Mouse (Mus musculus): ENCODE measurements around the gene Chml. TPM values are rescaled to one million over a fixed set of nuclear protein-coding genes. Genes with fewer than 3 reads are reported as not detected.

Gene Chml
- polyA plus RNA-seq, 1 experiment = 8.0 TPM

GRCm38 (mm10) chr1:175668666-175669405 is 23.9 kb downstream of the Chml start:
- DNase-seq = no peak
- no peak for TF ChIP-seq POLR2A (IDR thresholded peaks at IDR 0.05; ENCODE audit: borderline replicate concordance, extremely low read depth, low read depth, low read length)
- TF ChIP-seq CTCF (IDR thresholded peaks at IDR 0.05; ENCODE audit: insufficient read depth, low read length) = peak; percentile 24; the same call in 1 of the 2 replicates
- 66% methylated on average over 5 of the region's 5 CpGs for WGBS
- Histone ChIP-seq H3K4me3 (replicated peaks; ENCODE audit: extremely low read depth, low read depth, low read length) (no peak overlapping the region), H3K4me1 (ENCODE audit: control insufficient read depth, insufficient read depth, low read length) (no peaks in the 10 kb centered on the region)

GRCm38 (mm10) chr1:175659900-175660299 is 32.8 kb downstream of the Chml start:
- 79% methylated on average over 4 of the region's 4 CpGs for WGBS
- Histone ChIP-seq H3K4me1 (ENCODE audit: control insufficient read depth, insufficient read depth, low read length) (no peaks in the 10 kb centered on the region), H3K4me3 (replicated peaks; ENCODE audit: extremely low read depth, low read depth, low read length) (no peak overlapping the region)
- no peak for TF ChIP-seq CTCF (IDR thresholded peaks at IDR 0.05; ENCODE audit: insufficient read depth, low read length)
- no peak for TF ChIP-seq POLR2A (IDR thresholded peaks at IDR 0.05; ENCODE audit: borderline replicate concordance, extremely low read depth, low read depth, low read length)
- no peak for DNase-seq

- 86% methylated on average over 4 of the region's 4 CpGs for WGBS
- Histone ChIP-seq H3K4me3 (replicated peaks; ENCODE audit: extremely low read depth, low read depth, low read length) (no peak overlapping the region), H3K4me1 (ENCODE audit: control insufficient read depth, insufficient read depth, low read length) (no peaks in the 10 kb centered on the region)
- no peak for DNase-seq
- TF ChIP-seq CTCF (IDR thresholded peaks at IDR 0.05; ENCODE audit: insufficient read depth, low read length) (no peak), POLR2A (IDR thresholded peaks at IDR 0.05; ENCODE audit: borderline replicate concordance, extremely low read depth, low read depth, low read length) (no peak)
Observed at GRCm38 (mm10) chr1:175648615-175649014, 44.1 kb downstream of the Chml start.

- Histone ChIP-seq H3K4me1 (ENCODE audit: control insufficient read depth, insufficient read depth, low read length) (no peaks in the 10 kb centered on the region), H3K4me3 (replicated peaks; ENCODE audit: extremely low read depth, low read depth, low read length) (no peak overlapping the region)
- no peak for DNase-seq
- WGBS = 26% methylated on average over 9 of the region's 9 CpGs
- no peak for TF ChIP-seq POLR2A (IDR thresholded peaks at IDR 0.05; ENCODE audit: borderline replicate concordance, extremely low read depth, low read depth, low read length)
- TF ChIP-seq CTCF (IDR thresholded peaks at IDR 0.05; ENCODE audit: insufficient read depth, low read length) = no peak
Observed at GRCm38 (mm10) chr1:175646952-175647351, 45.7 kb downstream of the Chml start.

- Histone ChIP-seq H3K4me3 (replicated peaks; ENCODE audit: extremely low read depth, low read depth, low read length) (no peak overlapping the region), H3K4me1 (ENCODE audit: control insufficient read depth, insufficient read depth, low read length) (peaks cover 2% of the 10 kb centered on the region)
- WGBS = 53% methylated on average over 5 of the region's 5 CpGs
- DNase-seq = no peak
- TF ChIP-seq CTCF (IDR thresholded peaks at IDR 0.05; ENCODE audit: insufficient read depth, low read length) = no peak
- TF ChIP-seq POLR2A (IDR thresholded peaks at IDR 0.05; ENCODE audit: borderline replicate concordance, extremely low read depth, low read depth, low read length) = no peak
Observed at GRCm38 (mm10) chr1:175643496-175644265, 49.0 kb downstream of the Chml start.

- Histone ChIP-seq H3K4me1 (ENCODE audit: control insufficient read depth, insufficient read depth, low read length) (peaks cover 2% of the 10 kb centered on the region), H3K4me3 (replicated peaks; ENCODE audit: extremely low read depth, low read depth, low read length) (no peak overlapping the region)
- TF ChIP-seq POLR2A (IDR thresholded peaks at IDR 0.05; ENCODE audit: borderline replicate concordance, extremely low read depth, low read depth, low read length) (no peak), CTCF (IDR thresholded peaks at IDR 0.05; ENCODE audit: insufficient read depth, low read length) (no peak)
- DNase-seq = no peak
- 59% methylated on average over 6 of the region's 6 CpGs for WGBS
Observed at GRCm38 (mm10) chr1:175640435-175641150, 52.1 kb downstream of the Chml start.

- TF ChIP-seq POLR2A (IDR thresholded peaks at IDR 0.05; ENCODE audit: borderline replicate concordance, extremely low read depth, low read depth, low read length) = no peak
- TF ChIP-seq CTCF (IDR thresholded peaks at IDR 0.05; ENCODE audit: insufficient read depth, low read length) = no peak
- WGBS = 79% methylated on average over 7 of the region's 7 CpGs
- Histone ChIP-seq H3K4me1 (ENCODE audit: control insufficient read depth, insufficient read depth, low read length) (peaks cover 2% of the 10 kb centered on the region), H3K4me3 (replicated peaks; ENCODE audit: extremely low read depth, low read depth, low read length) (no peak overlapping the region)
- no peak for DNase-seq
Observed at GRCm38 (mm10) chr1:175639072-175639471, 53.6 kb downstream of the Chml start.

GRCm38 (mm10) chr1:175637677-175638076 is 55.0 kb downstream of the Chml start:
- no peak for DNase-seq
- TF ChIP-seq POLR2A (IDR thresholded peaks at IDR 0.05; ENCODE audit: borderline replicate concordance, extremely low read depth, low read depth, low read length) = no peak
- TF ChIP-seq CTCF (IDR thresholded peaks at IDR 0.05; ENCODE audit: insufficient read depth, low read length) = no peak
- 41% methylated on average over 7 of the region's 7 CpGs for WGBS
- Histone ChIP-seq H3K4me1 (ENCODE audit: control insufficient read depth, insufficient read depth, low read length) (peaks cover 2% of the 10 kb centered on the region), H3K4me3 (replicated peaks; ENCODE audit: extremely low read depth, low read depth, low read length) (no peak overlapping the region)

GRCm38 (mm10) chr1:175632470-175632869 is 60.2 kb downstream of the Chml start:
- DNase-seq = no peak
- WGBS = 94% methylated on average over 14 of the region's 14 CpGs
- Histone ChIP-seq H3K4me1 (ENCODE audit: control insufficient read depth, insufficient read depth, low read length) (no peaks in the 10 kb centered on the region; the same call in 1 of the 2 replicates), H3K4me3 (replicated peaks; ENCODE audit: extremely low read depth, low read depth, low read length) (no peak overlapping the region)
- no peak for TF ChIP-seq POLR2A (IDR thresholded peaks at IDR 0.05; ENCODE audit: borderline replicate concordance, extremely low read depth, low read depth, low read length)
- no peak for TF ChIP-seq CTCF (IDR thresholded peaks at IDR 0.05; ENCODE audit: insufficient read depth, low read length)

Other genes starting within 250 kb of the Chml start
- 0.07 and 0.45 TPM in 2 replicates for gene Rgs7, start 200.4 kb downstream of the Chml start, polyA plus RNA-seq (2012; rRNA removed)
- gene Kmo, start 72.5 kb downstream of the Chml start, polyA plus RNA-seq (2012; rRNA removed) = 1.1 and 1.8 TPM in 2 replicates
- 14.0 and 25.1 TPM in 2 replicates for gene Fh1, start 67.3 kb downstream of the Chml start, polyA plus RNA-seq (2012; rRNA removed)
- gene Opn3, start 125 bp downstream of the Chml start, polyA plus RNA-seq (2012; rRNA removed) = 1.7 and 3.6 TPM in 2 replicates
- gene Wdr64, start 5.7 kb upstream of the Chml start, polyA plus RNA-seq (2012; rRNA removed) = not detected in 2 replicates
- 0.08 and 0.19 TPM in 2 replicates for gene Exo1, start 187.7 kb upstream of the Chml start, polyA plus RNA-seq (2012; rRNA removed)
- not detected in 2 replicates for gene Gm38100, start 227.4 kb upstream of the Chml start, polyA plus RNA-seq (2012; rRNA removed)